Mouse (Mus musculus) left cerebral cortex, postnatal 4 days (tissue): ENCODE data around the gene Bin2. TPM values are rescaled to one million over a fixed set of nuclear protein-coding genes. Genes with fewer than 3 reads are reported as not detected.

Experiments
- DNase-seq: peaks from one replicate; pipeline ENCODE4 v3.0.0-alpha.2; 2022
- intact Hi-C: fragments of 180-260 bp; cut with DNase I; formaldehyde crosslinking; loops from one replicate; pipeline ENCODE4 v1.15.1; 2025
- total RNA-seq, 2 experiments: library from RNA; stranded (reverse); gene quantifications; 2 replicates each; pipeline ENCODE4 v1.2.3; 2021

Bin2 gene
- total RNA-seq, 2 experiments from 2014 or later, result 1.8 to 2.4 TPM

DNA sequence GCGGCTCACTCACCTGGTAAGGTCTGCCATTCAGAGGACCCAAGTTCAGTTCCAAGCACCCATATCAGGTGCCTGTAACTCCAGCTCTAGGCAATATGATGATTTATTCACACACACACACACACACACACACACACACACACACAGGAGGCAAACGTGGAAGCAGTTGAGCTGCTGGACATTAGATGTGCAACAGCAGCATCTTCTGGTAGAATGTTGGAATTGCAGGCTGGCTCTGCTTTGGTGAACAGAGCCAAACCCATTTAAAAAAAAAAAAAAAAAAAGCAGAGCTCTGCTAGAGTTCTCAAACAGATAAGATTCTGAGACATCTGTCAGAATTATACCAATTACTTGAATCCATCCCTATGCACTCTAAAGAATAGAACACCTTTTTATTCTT, 13.7 kb upstream of the Bin2 start:
- intact Hi-C loops, result no loop called here
- peak; percentile 70 for DNase-seq

- intact Hi-C loops, result no loop called here
- DNase-seq, result no peak
Measured at GRCm38 (mm10) chr15:100681770-100682169, 12.4 kb upstream of the Bin2 start.

DNA sequence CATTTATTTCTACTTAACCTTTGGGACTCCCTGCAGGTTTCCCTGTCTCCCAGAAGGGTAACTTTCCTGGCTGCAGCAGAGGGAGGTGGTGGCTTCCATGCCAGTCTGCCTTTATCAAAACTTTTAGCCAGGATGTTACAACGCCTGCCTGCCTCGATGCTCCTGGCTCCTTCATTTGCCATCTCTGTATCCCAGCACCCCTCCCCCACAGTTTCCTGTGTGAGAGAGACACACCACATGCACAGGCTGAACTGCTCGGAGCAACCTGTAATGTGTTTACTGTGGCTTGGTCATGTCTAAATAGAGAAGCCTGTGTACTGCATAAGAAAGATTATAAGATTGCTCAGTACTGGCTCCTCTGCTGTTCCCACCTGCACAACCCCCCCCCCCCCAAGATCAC, 11.0 kb upstream of the Bin2 start:
- DNase-seq, result no peak
- intact Hi-C loops, result no loop called here

GRCm38 (mm10) chr15:100679005-100679404, 9.7 kb upstream of the Bin2 start:
- intact Hi-C loops, result no loop called here

DNA sequence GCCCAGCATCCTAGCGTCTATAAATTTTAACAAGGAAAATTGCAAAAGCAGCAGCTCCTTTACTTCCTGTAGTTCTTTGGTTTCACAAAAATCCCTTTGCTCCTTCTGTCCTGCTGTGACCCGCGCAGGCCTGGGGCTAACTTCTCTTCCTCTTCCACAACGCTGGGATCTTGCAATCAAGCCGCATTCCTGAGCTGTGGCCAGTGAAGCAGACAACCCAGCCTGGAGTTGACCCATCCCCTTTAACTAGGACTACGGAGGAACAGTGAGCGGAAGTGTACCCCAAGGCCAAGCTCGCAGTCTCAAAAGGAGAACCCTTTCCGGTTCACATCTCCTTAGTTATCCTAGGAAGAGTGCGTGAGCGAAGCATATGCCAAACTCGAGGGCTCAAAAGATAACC, 9.2 kb upstream of the Bin2 start:
- no peak for DNase-seq
- intact Hi-C loops, result no loop called here

More at GRCm38 (mm10) chr15:100679005-100679404, 9.7 kb upstream of the Bin2 start:
- DNase-seq, result no peak

DNA sequence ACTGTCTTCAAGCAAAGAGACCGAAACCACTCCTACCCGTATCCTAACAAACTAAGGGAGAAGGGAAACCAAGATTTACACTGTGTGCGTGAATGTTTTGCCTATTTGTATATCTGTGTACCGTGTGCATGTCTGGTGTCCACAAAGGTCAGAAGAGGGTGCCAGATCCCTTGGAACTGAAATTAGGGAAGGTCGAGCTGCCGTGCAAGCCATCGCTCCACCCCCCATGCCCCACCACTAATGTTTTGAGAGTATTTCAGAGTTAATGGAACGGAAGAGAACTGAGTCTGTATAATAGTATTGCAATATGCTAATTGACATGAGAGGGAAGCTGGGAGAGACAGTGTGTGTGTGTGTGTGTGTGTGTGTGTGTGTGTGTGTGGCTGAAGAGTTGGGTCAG, 8.3 kb upstream of the Bin2 start:
- no peak for DNase-seq

GRCm38 (mm10) chr15:100676521-100676920, 7.2 kb upstream of the Bin2 start:
- DNase-seq, result no peak
- intact Hi-C loops, result no loop called here

More for the DNA sequence above, 8.3 kb upstream of the Bin2 start:
- intact Hi-C loops, result no loop called here

DNA sequence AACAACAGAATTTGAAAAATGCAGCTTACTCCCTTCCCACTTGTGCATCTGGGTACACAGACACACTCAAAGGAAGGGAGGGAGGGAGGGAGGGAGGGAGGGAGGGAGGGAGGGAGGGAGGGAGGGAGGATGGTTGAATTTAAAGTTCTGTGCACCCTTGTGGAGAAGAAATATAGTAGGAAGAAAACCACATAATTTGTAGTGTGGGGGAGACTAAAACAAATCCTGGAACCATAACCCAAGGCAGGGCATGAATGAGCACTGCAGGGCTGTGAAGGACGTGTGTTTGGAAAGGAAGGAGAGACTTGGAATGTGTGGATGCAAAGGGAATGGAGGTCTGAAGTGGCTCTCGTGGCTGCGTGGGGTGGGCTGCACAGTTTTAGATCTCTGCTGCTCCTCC, 6.1 kb upstream of the Bin2 start:
- intact Hi-C loops, result no loop called here
- no peak for DNase-seq

GRCm38 (mm10) chr15:100674566-100674965, 5.2 kb upstream of the Bin2 start:
- intact Hi-C loops, result no loop called here
- DNase-seq, result no peak

- intact Hi-C loops, result no loop called here
- no peak for DNase-seq
Measured at GRCm38 (mm10) chr15:100673585-100674391, 4.4 kb upstream of the Bin2 start.

DNA sequence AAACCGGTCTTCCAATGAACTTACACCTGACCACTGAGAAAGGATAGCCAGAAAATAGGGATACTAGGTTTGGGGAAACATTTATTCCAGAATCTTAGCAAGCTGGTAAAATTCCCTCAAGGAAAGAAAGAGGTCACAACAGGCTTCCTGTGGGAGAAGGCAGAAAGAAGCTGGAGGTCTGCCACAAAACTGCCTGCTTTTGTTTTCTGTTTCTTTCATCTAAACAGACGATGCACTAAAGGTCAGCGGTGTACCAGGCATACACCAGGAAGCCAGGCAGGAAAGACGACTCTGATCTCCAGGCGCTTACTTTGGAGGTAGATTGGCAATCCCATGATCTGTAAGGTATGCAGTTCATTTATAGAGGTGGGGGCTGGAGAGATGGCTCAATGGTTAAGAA, 1.5 kb upstream of the Bin2 start:
- no peak for DNase-seq
- intact Hi-C loops, result no loop called here

- DNase-seq, result no peak
- intact Hi-C loops, result no loop called here
Measured at GRCm38 (mm10) chr15:100670004-100670403, 651 bp upstream of the Bin2 start.

DNA sequence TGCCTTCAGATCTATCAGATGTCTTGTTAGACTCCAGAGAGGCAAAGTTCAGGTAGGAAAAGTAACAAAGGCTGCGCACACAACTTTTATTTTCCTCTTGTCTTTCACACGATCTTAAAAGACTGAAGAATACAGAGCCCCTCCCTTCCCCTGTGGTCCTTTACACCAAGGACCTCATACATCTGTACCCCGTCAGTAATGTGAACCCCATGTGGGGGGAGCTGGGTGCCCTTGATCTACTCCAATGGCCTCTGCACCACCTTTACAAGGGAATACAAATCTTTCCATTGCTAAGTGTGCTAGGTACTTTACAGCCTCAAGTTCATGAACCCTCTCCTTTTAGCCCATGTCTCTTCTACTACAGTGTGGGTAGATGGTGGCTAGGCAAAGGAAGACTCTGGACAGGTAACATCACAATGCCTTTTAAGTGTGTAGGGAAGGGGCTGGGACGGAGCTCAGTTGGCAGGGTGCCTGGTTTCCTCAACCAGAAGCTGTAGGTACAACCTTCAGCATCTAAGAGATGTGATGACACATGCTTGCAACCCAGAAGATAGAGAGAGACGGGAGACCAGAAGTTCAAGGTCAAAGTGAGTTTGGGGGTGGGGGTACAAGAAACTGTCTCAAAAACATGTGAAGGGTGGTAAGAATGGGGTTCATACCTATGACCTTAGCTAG, 1.3 kb downstream of the Bin2 start:
- intact Hi-C loops, result no loop called here
- no peak for DNase-seq

- DNase-seq, result no peak
- intact Hi-C loops, result no loop called here
Measured at GRCm38 (mm10) chr15:100667420-100667819, 1.9 kb downstream of the Bin2 start.

DNA sequence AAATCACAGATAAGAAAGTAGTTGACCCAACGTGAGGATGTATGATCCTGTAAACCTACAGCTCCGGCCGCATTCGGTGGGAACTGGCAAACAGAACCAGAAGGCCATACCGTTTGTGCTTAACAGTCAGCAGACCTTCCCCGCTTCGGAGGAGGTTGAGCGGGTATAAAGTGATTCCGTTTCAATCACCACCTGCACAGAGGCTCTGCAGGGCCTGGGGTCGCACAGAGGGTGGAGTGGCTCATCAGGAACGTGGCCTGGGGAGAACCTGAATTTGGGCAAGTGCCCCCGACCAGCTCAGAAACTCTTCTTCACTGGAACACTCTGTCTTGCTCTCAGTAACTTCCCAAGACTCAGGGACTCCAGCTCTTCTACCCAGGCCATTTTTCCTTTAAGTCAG, 2.5 kb downstream of the Bin2 start:
- intact Hi-C loops, result no loop called here
- no peak for DNase-seq

- intact Hi-C loops, result no loop called here
Measured at GRCm38 (mm10) chr15:100666219-100666696, 3.1 kb downstream of the Bin2 start.

DNA sequence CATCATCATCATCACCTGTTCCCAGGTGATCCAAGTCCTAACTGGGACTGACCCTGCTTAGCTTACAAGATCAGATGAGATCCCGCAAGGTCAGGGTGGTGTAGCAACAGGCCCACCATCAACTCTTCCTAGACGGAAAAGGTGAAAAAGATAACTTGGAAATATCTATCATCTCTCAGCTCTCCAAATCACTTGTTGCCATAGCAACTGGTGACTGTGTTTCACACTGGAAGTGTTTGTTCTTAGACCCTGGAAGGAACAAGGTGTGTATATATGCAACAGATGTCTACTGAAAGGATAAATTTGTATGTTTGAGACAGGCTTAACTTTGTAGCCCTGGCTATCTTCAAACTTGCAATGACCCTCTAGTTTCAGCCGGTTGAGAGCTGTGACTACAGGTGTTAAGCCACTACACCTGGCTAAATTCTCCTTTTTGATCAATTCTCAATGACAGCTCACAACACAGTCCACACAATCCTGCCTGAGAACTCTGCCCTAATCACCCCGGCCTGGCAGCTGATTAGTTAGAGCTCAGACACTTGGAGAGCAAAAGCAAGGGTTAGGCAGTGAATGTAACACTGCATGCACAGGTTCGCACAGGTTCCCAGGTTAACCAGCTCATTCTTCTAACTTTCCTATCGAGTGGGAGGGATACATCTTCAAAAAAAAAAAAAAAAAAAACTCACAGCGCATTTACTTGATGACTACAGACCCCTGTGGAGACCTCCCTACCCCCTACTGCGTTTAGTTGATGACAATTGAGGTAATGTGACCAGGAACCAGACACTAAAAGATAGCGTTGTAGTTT, 3.7 kb downstream of the Bin2 start:
- DNase-seq, result no peak
- intact Hi-C loops, result no loop called here

More at GRCm38 (mm10) chr15:100666219-100666696, 3.1 kb downstream of the Bin2 start:
- DNase-seq, result no peak

DNA sequence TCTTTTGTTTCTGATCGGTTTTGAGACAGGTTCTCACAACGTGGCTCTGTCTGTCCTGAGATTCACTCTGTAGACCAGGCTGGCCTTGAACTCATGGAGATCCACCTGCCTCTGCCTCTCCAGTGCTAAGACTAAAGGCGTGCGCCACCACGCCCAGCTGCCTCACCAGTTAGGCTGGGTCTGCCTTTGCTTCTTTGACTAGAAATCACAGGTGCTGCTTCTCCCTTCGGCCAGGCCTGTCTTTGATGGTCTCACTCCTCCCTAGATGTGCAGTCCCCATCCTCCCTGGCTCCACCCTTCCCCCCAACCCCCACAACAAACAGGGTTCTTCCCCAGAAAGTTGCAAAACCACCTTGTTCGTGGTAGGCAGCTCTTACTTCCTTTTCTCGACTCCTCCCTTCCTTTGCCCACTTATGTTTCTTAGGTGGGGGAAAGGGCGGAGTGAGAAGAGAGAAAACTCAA, 4.5 kb downstream of the Bin2 start:
- no peak for DNase-seq
- intact Hi-C loops, result no loop called here

GRCm38 (mm10) chr15:100660805-100661204, 8.5 kb downstream of the Bin2 start:
- intact Hi-C loops, result no loop called here
- no peak for DNase-seq

- DNase-seq, result peak; percentile 33
- intact Hi-C loops, result no loop called here
Measured at GRCm38 (mm10) chr15:100660306-100660705, 9.0 kb downstream of the Bin2 start.

DNA sequence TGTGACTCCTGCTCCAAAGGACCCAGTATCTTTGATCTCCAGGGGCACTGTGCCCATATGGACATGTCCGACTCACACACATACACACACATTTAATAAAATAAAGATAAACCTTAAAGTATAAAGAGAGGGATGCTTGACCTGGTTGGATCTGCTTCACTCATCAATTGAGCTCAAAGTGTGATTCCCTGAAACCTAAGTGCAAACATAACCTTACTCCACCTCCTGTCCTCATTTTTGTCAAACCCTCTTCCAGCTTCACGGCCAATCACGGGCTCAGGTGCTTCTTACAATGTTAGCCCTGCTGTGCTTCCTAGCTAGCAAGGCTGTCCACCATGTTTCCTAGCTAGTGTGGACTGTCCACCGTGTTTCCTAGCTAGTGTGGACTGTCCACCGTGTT, 14.2 kb downstream of the Bin2 start:
- no peak for DNase-seq
- intact Hi-C loops, result no loop called here
